Mouse (Mus musculus) liver, embryonic 16.5 days (tissue): Measurements from ENCODE around the gene Ccdc73. TPM values are rescaled to one million over a fixed set of nuclear protein-coding genes. Genes with fewer than 3 reads are reported as not detected.

Source experiments
- ATAC-seq: fragments of 200-750 bp; cut with Nextera tagmentation; 2 replicates; pipeline ENCODE4 v1.8.0; 2017; ENCODE audit warnings: low read depth, mild to moderate bottlenecking, moderate number of reproducible peaks, moderate library complexity
- H3K27ac ChIP-seq: fragments of 300-500 bp; sonication (generic); 2 replicates; pipeline ENCODE4 v1.5.1; 2014; ENCODE audit warnings: mild to moderate bottlenecking, low read length
- H3K27me3 ChIP-seq: fragments of 300-500 bp; sonication (generic); 2 replicates; pipeline ENCODE4 v1.6.1; 2014; ENCODE audit warnings: low read depth, low read length, mixed read lengths; ENCODE audit not compliant: control insufficient read depth, insufficient read depth
- H3K36me3 ChIP-seq: fragments of 300-500 bp; sonication (generic); 2 replicates; pipeline ENCODE4 v1.6.1; 2014; ENCODE audit warnings: mild to moderate bottlenecking; ENCODE audit not compliant: control insufficient read depth, insufficient read depth
- H3K4me1 ChIP-seq: fragments of 300-500 bp; sonication (generic); 2 replicates; pipeline ENCODE4 v1.6.1; 2014; ENCODE audit warnings: low read depth, low read length, mixed read lengths; ENCODE audit not compliant: control insufficient read depth
- H3K4me2 ChIP-seq: fragments of 300-500 bp; sonication (generic); 2 replicates; pipeline ENCODE4 v1.6.1; 2014; ENCODE audit warnings: low read depth, low read length, mixed read lengths
- H3K4me3 ChIP-seq: fragments of 300-500 bp; sonication (generic); 2 replicates; pipeline ENCODE4 v1.5.1; 2014; ENCODE audit warnings: low read depth, mild to moderate bottlenecking, low read length
- H3K9ac ChIP-seq: fragments of 300-500 bp; sonication (generic); 2 replicates; pipeline ENCODE4 v1.6.1; 2014; ENCODE audit warnings: low read depth, low read length
- H3K9me3 ChIP-seq: fragments of 300-500 bp; sonication (generic); replicated peaks from 2 replicates; pipeline ENCODE4 v1.6.1; 2016; ENCODE audit warnings: low read length; ENCODE audit not compliant: control insufficient read depth
- WGBS: fragments of 180-500 bp; shearing (Covaris S2); extraction: QIAGEN DNeasy Blood & Tissue Kit; methylation state at CpG from one replicate; pipeline ENCODE4 v1.1.7; 2014; ENCODE audit not compliant: insufficient replicate concordance; 5-methylcytosine and 5-hydroxymethylcytosine counted together
- polyA plus RNA-seq: library from polyadenylated mRNA; unstranded; fragments of >200 nt; fragmentation: Nextera tagmentation; extraction: Ambion mirVana; gene quantifications from 2 replicates; pipeline ENCODE4 v1.2.1, GENCODE M21; 2015

The Ccdc73 gene
- polyA plus RNA-seq, 1 experiment from 2014 or later = 2.1 TPM

DNA sequence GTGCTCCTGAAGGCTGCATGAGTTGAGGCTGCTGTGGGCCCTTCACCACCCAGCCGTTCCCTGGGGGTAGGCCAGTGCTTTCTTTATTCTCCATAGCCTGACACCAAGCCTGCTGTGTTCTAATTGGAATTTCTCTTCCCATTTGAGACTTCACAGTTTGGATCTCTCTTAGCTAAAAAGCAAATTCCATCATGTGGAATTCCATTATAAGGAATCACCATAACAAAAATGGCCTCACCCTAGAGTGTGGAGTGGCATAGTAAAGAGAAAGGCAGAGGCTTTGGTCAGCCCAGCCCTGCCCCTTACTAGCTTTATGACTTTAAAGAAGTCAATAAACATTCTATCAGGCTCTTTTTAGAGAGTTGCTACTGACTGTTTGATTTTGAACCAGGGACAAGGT is 180.7 kb downstream of the Ccdc73 start:
- Histone ChIP-seq H3K4me3 (no peak overlapping the region), H3K4me1 (no peaks in the 10 kb centered on the region), H3K9me3 (no peaks in the 10 kb centered on the region), H3K27ac (no peak overlapping the region), H3K9ac (no peak overlapping the region), H3K36me3 (no peaks in the 10 kb centered on the region), H3K27me3 (no peaks in the 10 kb centered on the region), H3K4me2 (no peak overlapping the region)
- WGBS = 57% methylated on average over 1 of the region's 1 CpGs
- no peak for ATAC-seq

DNA sequence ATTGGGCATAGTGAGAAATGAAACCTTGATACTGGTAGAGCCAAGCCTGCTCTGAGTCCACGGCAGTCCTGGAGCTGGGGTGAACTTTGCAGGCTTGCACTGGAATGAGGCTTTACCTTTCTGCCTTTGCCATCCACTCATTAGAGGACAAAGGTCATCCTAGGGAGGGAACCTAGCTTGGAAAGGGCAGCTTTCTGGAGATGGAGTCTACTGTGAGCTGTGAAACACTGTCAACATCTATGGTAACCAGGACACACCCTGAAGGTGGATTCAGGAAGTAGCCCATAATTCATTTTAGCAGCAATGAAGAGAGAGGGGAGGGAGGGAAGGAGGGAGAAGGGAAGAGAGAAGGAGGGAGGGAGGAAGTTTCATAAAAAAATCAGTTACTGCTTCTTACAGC is 187.9 kb downstream of the Ccdc73 start:
- WGBS = 46% methylated on average over 1 of the region's 1 CpGs
- no peaks in the 10 kb centered on the region; the same call in 1 of the 2 replicates for H3K4me1 ChIP-seq
- no peaks in the 10 kb centered on the region for H3K9me3 ChIP-seq
- no peak overlapping the region for H3K27ac ChIP-seq
- no peak overlapping the region for H3K4me2 ChIP-seq
- no peak overlapping the region for H3K4me3 ChIP-seq
- no peaks in the 10 kb centered on the region for H3K36me3 ChIP-seq
- H3K27me3 ChIP-seq = no peaks in the 10 kb centered on the region
- 0 out of 2 replicates have a peak, but pooled peaks have one; percentile 30 for ATAC-seq
- no peak overlapping the region for H3K9ac ChIP-seq

DNA sequence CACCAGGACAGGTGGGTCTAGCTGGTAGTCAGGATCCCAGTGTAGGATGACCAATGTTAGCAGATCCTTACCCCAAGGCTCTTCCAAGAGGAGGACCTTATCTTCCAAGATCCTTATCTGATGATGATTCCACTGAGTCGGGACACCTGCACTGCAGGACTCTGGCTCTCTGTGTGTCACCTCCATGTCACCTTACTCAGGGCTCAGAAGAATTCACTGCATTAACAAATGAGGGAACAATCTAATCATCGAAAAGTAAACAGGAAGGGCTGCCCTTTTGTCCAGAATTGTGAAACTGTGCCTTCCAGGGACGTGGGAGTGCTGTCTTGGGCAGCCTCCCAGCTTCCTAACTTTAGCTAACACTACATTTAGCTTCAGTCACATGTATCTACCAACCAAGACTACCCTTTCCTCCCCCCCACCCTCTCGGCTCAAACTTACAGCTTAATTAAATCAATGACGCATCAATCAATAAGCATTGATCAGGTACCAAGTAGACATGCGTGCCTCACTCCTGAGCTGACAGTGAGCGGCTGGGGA is 191.0 kb downstream of the Ccdc73 start:
- H3K4me3 ChIP-seq = no peak overlapping the region
- 43% methylated on average over 7 of the region's 7 CpGs for WGBS
- peak; percentile 69 for ATAC-seq

DNA sequence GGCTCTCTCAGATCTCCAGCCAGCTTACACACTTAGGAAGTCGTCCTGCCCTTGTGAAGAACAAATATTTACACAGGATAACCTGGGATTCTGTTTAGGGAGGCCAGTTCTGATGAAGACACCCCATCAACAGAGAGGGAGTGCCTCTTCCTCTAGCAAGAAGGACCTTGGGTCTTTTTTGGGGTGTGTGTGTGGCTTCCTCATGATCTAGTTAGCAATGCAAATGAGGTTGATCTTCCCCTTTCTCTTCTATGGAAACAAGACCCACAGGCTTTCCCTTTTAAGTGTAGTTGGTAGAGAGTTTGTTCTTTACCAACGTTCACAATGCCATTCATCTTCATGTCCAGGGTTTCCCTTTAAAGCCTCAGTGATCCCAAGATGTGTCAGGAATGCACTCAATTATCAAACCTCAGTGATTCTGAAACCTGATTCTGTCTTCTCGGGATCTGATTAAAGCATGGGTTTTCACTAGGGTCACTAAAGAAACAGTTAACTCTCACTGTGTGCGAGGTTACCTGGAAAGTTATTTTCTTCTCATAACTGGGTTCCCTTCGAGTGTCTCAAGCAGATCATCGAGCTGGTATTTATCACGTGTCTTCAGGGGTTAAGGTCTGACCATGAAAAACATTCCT is 195.3 kb downstream of the Ccdc73 start:
- Histone ChIP-seq H3K4me2 (no peak overlapping the region), H3K4me1 (no peaks in the 10 kb centered on the region; the same call in 1 of the 2 replicates), H3K9me3 (no peaks in the 10 kb centered on the region), H3K36me3 (no peaks in the 10 kb centered on the region), H3K27ac (no peak overlapping the region), H3K27me3 (no peaks in the 10 kb centered on the region), H3K4me3 (no peak overlapping the region), H3K9ac (no peak overlapping the region)
- no peak for ATAC-seq
- WGBS = 45% methylated on average over 7 of the region's 7 CpGs

More for the DNA sequence above, 191.0 kb downstream of the Ccdc73 start:
- Histone ChIP-seq H3K4me1 (no peaks in the 10 kb centered on the region; the same call in 1 of the 2 replicates), H3K27ac (no peak overlapping the region), H3K27me3 (no peaks in the 10 kb centered on the region), H3K9ac (no peak overlapping the region), H3K36me3 (no peaks in the 10 kb centered on the region), H3K9me3 (no peaks in the 10 kb centered on the region), H3K4me2 (no peak overlapping the region)

Other genes starting within 250 kb of the Ccdc73 start
- gene Tcp11l1, start 155.6 kb upstream of the Ccdc73 start, polyA plus RNA-seq = 4.3 and 4.6 TPM in 2 replicates
- not detected in 2 replicates for gene Pin1rt1, start 151.4 kb upstream of the Ccdc73 start, polyA plus RNA-seq
- 13.0 and 14.0 TPM in 2 replicates for gene Depdc7, start 124.9 kb upstream of the Ccdc73 start, polyA plus RNA-seq
- gene Qser1, start 51.0 kb upstream of the Ccdc73 start, polyA plus RNA-seq = 1.6 and 1.7 TPM in 2 replicates
- gene Prrg4, start 17.9 kb upstream of the Ccdc73 start, polyA plus RNA-seq = 0.33 and 0.39 TPM in 2 replicates
- gene Eif3m, start 149.3 kb downstream of the Ccdc73 start, polyA plus RNA-seq = 110 and 126 TPM in 2 replicates
- not detected in 2 replicates for gene Gm11060, start 224.2 kb downstream of the Ccdc73 start, polyA plus RNA-seq